Mouse (Mus musculus) embryonic facial prominence, embryonic 10.5 days (tissue): ENCODE measurements around the gene Gdpd4. TPM values are rescaled to one million over a fixed set of nuclear protein-coding genes. Genes with fewer than 3 reads are reported as not detected.

Source experiments
- DNase-seq: peaks from one replicate; pipeline ENCODE4 v3.0.0-alpha.2; 2017; ENCODE audit warnings: low spot score
- H3K27ac ChIP-seq: fragments of 300-500 bp; sonication (generic); replicated peaks from 2 replicates; pipeline ENCODE4 v1.5.1; 2016; ENCODE audit warnings: mild to moderate bottlenecking
- H3K27me3 ChIP-seq: fragments of 300-500 bp; sonication (generic); replicated peaks from 2 replicates; pipeline ENCODE4 v1.6.1; 2016; ENCODE audit warnings: low read depth, mild to moderate bottlenecking; ENCODE audit not compliant: poor library complexity, severe bottlenecking
- H3K36me3 ChIP-seq: fragments of 300-500 bp; sonication (generic); replicated peaks from 2 replicates; pipeline ENCODE4 v1.6.1; 2016; ENCODE audit warnings: mild to moderate bottlenecking, moderate library complexity
- H3K4me1 ChIP-seq: fragments of 300-500 bp; sonication (generic); 2 replicates; pipeline ENCODE4 v1.6.1; 2016
- H3K4me3 ChIP-seq: fragments of 300-500 bp; sonication (generic); 2 replicates; pipeline ENCODE4 v1.5.1; 2016; ENCODE audit warnings: mild to moderate bottlenecking, moderate library complexity
- H3K9me3 ChIP-seq: fragments of 300-500 bp; sonication (generic); 2 replicates; pipeline ENCODE4 v1.6.1; 2016; ENCODE audit warnings: mild to moderate bottlenecking
- WGBS: fragments of 180-500 bp; shearing (Covaris S2); methylation state at CpG from one replicate; pipeline ENCODE4 v1.1.7; 2016; 5-methylcytosine and 5-hydroxymethylcytosine counted together
- polyA plus RNA-seq: library from polyadenylated mRNA; unstranded; fragments of >200 nt; fragmentation: Nextera tagmentation; extraction: Ambion mirVana; gene quantifications from 2 replicates; pipeline ENCODE4 v1.2.1, GENCODE M21; 2016

Gdpd4 gene
- polyA plus RNA-seq, 1 experiment from 2014 or later, result 0.05 TPM

- WGBS, result 83% methylated on average over 9 of the region's 9 CpGs
- H3K9me3 ChIP-seq, result no peaks in the 10 kb centered on the region
Measured at GRCm38 (mm10) chr7:98048101-98048824, 128.5 kb downstream of the Gdpd4 start.

GRCm38 (mm10) chr7:98051980-98052379 lies 132.2 kb downstream of the Gdpd4 start:
- Histone ChIP-seq H3K27ac (no peak overlapping the region), H3K9me3 (no peaks in the 10 kb centered on the region), H3K4me1 (no peaks in the 10 kb centered on the region), H3K27me3 (no peaks in the 10 kb centered on the region), H3K36me3 (peaks cover 10% of the 10 kb centered on the region), H3K4me3 (no peak overlapping the region)
- WGBS, result 18% methylated on average over 8 of the region's 8 CpGs
- peak; percentile 69 for DNase-seq

More at GRCm38 (mm10) chr7:98048101-98048824, 128.5 kb downstream of the Gdpd4 start:
- Histone ChIP-seq H3K4me1 (no peaks in the 10 kb centered on the region), H3K27ac (no peak overlapping the region), H3K4me3 (no peak overlapping the region), H3K27me3 (no peaks in the 10 kb centered on the region), H3K36me3 (no peaks in the 10 kb centered on the region)
- no peak for DNase-seq

- Histone ChIP-seq H3K4me3 (no peak overlapping the region), H3K27ac (no peak overlapping the region), H3K4me1 (no peaks in the 10 kb centered on the region), H3K27me3 (no peaks in the 10 kb centered on the region), H3K9me3 (no peaks in the 10 kb centered on the region), H3K36me3 (peaks cover 10% of the 10 kb centered on the region)
- WGBS, result 89% methylated on average over 9 of the region's 9 CpGs
- DNase-seq, result no peak
Measured at GRCm38 (mm10) chr7:98054461-98054860, 134.7 kb downstream of the Gdpd4 start.

GRCm38 (mm10) chr7:98054942-98055341 lies 135.2 kb downstream of the Gdpd4 start:
- peak; percentile 4 for DNase-seq
- Histone ChIP-seq H3K36me3 (peaks cover 10% of the 10 kb centered on the region), H3K9me3 (no peaks in the 10 kb centered on the region), H3K4me3 (no peak overlapping the region), H3K4me1 (no peaks in the 10 kb centered on the region), H3K27me3 (no peaks in the 10 kb centered on the region), H3K27ac (no peak overlapping the region)
- whole genome bisulfite sequencing, result 92% methylated on average over 8 of the region's 8 CpGs

- H3K27ac ChIP-seq, result no peak overlapping the region
- H3K4me1 ChIP-seq, result no peaks in the 10 kb centered on the region
- no peak for DNase-seq
- WGBS, result 85% methylated on average over 11 of the region's 11 CpGs
- H3K9me3 ChIP-seq, result no peaks in the 10 kb centered on the region
- H3K36me3 ChIP-seq, result peaks cover 20% of the 10 kb centered on the region
- no peak overlapping the region for H3K4me3 ChIP-seq
- no peaks in the 10 kb centered on the region for H3K27me3 ChIP-seq
Measured at GRCm38 (mm10) chr7:98066229-98066628, 146.5 kb downstream of the Gdpd4 start.

GRCm38 (mm10) chr7:98071620-98072019 lies 151.9 kb downstream of the Gdpd4 start:
- Histone ChIP-seq H3K27ac (no peak overlapping the region), H3K9me3 (no peaks in the 10 kb centered on the region), H3K36me3 (peaks cover 29% of the 10 kb centered on the region), H3K4me1 (no peaks in the 10 kb centered on the region), H3K4me3 (no peak overlapping the region), H3K27me3 (no peaks in the 10 kb centered on the region)
- 39% methylated on average over 5 of the region's 5 CpGs for WGBS
- peak; percentile 87 for DNase-seq

GRCm38 (mm10) chr7:98077453-98077852 lies 157.7 kb downstream of the Gdpd4 start:
- DNase-seq, result no peak
- H3K27ac ChIP-seq, result no peak overlapping the region
- H3K4me3 ChIP-seq, result no peak overlapping the region
- H3K27me3 ChIP-seq, result no peaks in the 10 kb centered on the region
- no peaks in the 10 kb centered on the region for H3K9me3 ChIP-seq
- H3K36me3 ChIP-seq, result peaks cover 50% of the 10 kb centered on the region
- WGBS, result 90% methylated on average over 11 of the region's 11 CpGs
- H3K4me1 ChIP-seq, result peaks cover 11% of the 10 kb centered on the region

GRCm38 (mm10) chr7:98082376-98082775 lies 162.6 kb downstream of the Gdpd4 start:
- Histone ChIP-seq H3K4me3 (no peak overlapping the region), H3K27me3 (no peaks in the 10 kb centered on the region), H3K36me3 (peaks cover 26% of the 10 kb centered on the region), H3K27ac (peak overlapping the region; percentile 61), H3K4me1 (peaks cover 42% of the 10 kb centered on the region), H3K9me3 (no peaks in the 10 kb centered on the region)
- 25% methylated on average over 5 of the region's 5 CpGs for WGBS
- peak; percentile 14 for DNase-seq

- Histone ChIP-seq H3K4me3 (no peak overlapping the region), H3K9me3 (no peaks in the 10 kb centered on the region), H3K36me3 (peaks cover 10% of the 10 kb centered on the region), H3K4me1 (peaks cover 42% of the 10 kb centered on the region), H3K27ac (peak overlapping the region; percentile 59; the same call in 1 of the 2 replicates), H3K27me3 (no peaks in the 10 kb centered on the region)
- no peak for DNase-seq
- WGBS, result 45% methylated on average over 12 of the region's 12 CpGs
Measured at GRCm38 (mm10) chr7:98084541-98085293, 165.0 kb downstream of the Gdpd4 start.

- WGBS, result 78% methylated on average over 7 of the region's 7 CpGs
- peaks cover 42% of the 10 kb centered on the region for H3K4me1 ChIP-seq
- H3K9me3 ChIP-seq, result no peaks in the 10 kb centered on the region
- DNase-seq, result no peak
- H3K27me3 ChIP-seq, result no peaks in the 10 kb centered on the region
- no peak overlapping the region for H3K4me3 ChIP-seq
- peak overlapping the region; percentile 30; the same call in 1 of the 2 replicates for H3K27ac ChIP-seq
- 0 out of 2 replicates have a peak, but pooled peaks cover 6% of the 10 kb centered on the region for H3K36me3 ChIP-seq
Measured at GRCm38 (mm10) chr7:98085314-98085713, 165.6 kb downstream of the Gdpd4 start.

GRCm38 (mm10) chr7:98086346-98086745 lies 166.6 kb downstream of the Gdpd4 start:
- DNase-seq, result peak; percentile 21

GRCm38 (mm10) chr7:98095852-98096251 lies 176.1 kb downstream of the Gdpd4 start:
- Histone ChIP-seq H3K36me3 (peaks cover 43% of the 10 kb centered on the region), H3K4me1 (no peaks in the 10 kb centered on the region), H3K9me3 (peaks cover 6% of the 10 kb centered on the region), H3K27ac (no peak overlapping the region), H3K4me3 (no peak overlapping the region), H3K27me3 (no peaks in the 10 kb centered on the region)
- no peak for DNase-seq
- WGBS, result 93% methylated on average over 4 of the region's 4 CpGs

More at GRCm38 (mm10) chr7:98086346-98086745, 166.6 kb downstream of the Gdpd4 start:
- H3K27ac ChIP-seq, result no peak overlapping the region
- peaks cover 38% of the 10 kb centered on the region for H3K4me1 ChIP-seq
- 57% methylated on average over 2 of the region's 2 CpGs for WGBS
- no peaks in the 10 kb centered on the region for H3K36me3 ChIP-seq
- no peaks in the 10 kb centered on the region for H3K9me3 ChIP-seq
- H3K27me3 ChIP-seq, result no peaks in the 10 kb centered on the region
- no peak overlapping the region for H3K4me3 ChIP-seq

GRCm38 (mm10) chr7:98097557-98097956 lies 177.8 kb downstream of the Gdpd4 start:
- peaks cover 6% of the 10 kb centered on the region for H3K9me3 ChIP-seq
- 95% methylated on average over 8 of the region's 8 CpGs for WGBS
- H3K4me1 ChIP-seq, result peaks cover 6% of the 10 kb centered on the region
- H3K4me3 ChIP-seq, result no peak overlapping the region
- H3K27ac ChIP-seq, result no peak overlapping the region
- peaks cover 34% of the 10 kb centered on the region for H3K36me3 ChIP-seq
- H3K27me3 ChIP-seq, result no peaks in the 10 kb centered on the region
- DNase-seq, result no peak
